Mouse (Mus musculus) embryonic facial prominence, embryonic 11.5 days (tissue): ENCODE measurements at regions not wholly inside any gene's neighbourhood (a gene's known extent, or its start where the extent isn't known, plus 50 kb on each side); places are given as distances from the start of the nearest gene placed in this dataset.

Source experiments
- ATAC-seq: fragments of 200-750 bp; cut with Nextera tagmentation; replicated peaks from 2 replicates; pipeline ENCODE4 v1.8.0; 2017; ENCODE audit warnings: low read depth; ENCODE audit not compliant: insufficient number of reproducible peaks, low FRiP score, low TSS enrichment
- DNase-seq: peaks from one replicate; pipeline ENCODE4 v3.0.0-alpha.2; 2015; ENCODE audit warnings: low spot score
- H3K27ac ChIP-seq: fragments of 300-500 bp; sonication (generic); replicated peaks from 2 replicates; pipeline ENCODE4 v1.5.1; 2014; ENCODE audit warnings: mild to moderate bottlenecking, low read depth, low read length, control low read depth
- H3K27me3 ChIP-seq: fragments of 300-500 bp; sonication (generic); 2 replicates; pipeline ENCODE4 v1.6.1; 2014; ENCODE audit warnings: mild to moderate bottlenecking, low read length, moderate library complexity, mixed read lengths; ENCODE audit not compliant: control insufficient read depth, insufficient read depth
- H3K36me3 ChIP-seq: fragments of 300-500 bp; sonication (generic); replicated peaks from 2 replicates; pipeline ENCODE4 v1.6.1; 2014; ENCODE audit warnings: low read depth, mild to moderate bottlenecking, low read length, moderate library complexity, mixed read lengths; ENCODE audit not compliant: control insufficient read depth, insufficient read depth
- H3K4me1 ChIP-seq: fragments of 300-500 bp; sonication (generic); 2 replicates; pipeline ENCODE4 v1.6.1; 2014; ENCODE audit warnings: low read length, mixed read lengths; ENCODE audit not compliant: control insufficient read depth, insufficient read depth
- H3K4me2 ChIP-seq: fragments of 300-500 bp; sonication (generic); 2 replicates; pipeline ENCODE4 v1.6.1; 2014; ENCODE audit warnings: low read depth, mild to moderate bottlenecking, control low read depth, low read length, moderate library complexity
- H3K4me3 ChIP-seq: fragments of 300-500 bp; sonication (generic); 2 replicates; pipeline ENCODE4 v1.5.1; 2014; ENCODE audit warnings: low read depth, low read length, control low read depth
- H3K9ac ChIP-seq: fragments of 300-500 bp; sonication (generic); replicated peaks from 2 replicates; pipeline ENCODE4 v1.6.1; 2014; ENCODE audit warnings: mild to moderate bottlenecking, control low read depth, low read length
- H3K9me3 ChIP-seq: fragments of 300-500 bp; sonication (generic); replicated peaks from 2 replicates; pipeline ENCODE4 v1.6.1; 2016; ENCODE audit warnings: mild to moderate bottlenecking, low read length, inconsistent platforms, mixed read lengths; ENCODE audit not compliant: control insufficient read depth
- WGBS: fragments of 180-500 bp; shearing (Covaris S2); extraction: QIAGEN DNeasy Blood & Tissue Kit; methylation state at CpG from one replicate; pipeline ENCODE4 v1.1.7; 2014; 5-methylcytosine and 5-hydroxymethylcytosine counted together

DNA sequence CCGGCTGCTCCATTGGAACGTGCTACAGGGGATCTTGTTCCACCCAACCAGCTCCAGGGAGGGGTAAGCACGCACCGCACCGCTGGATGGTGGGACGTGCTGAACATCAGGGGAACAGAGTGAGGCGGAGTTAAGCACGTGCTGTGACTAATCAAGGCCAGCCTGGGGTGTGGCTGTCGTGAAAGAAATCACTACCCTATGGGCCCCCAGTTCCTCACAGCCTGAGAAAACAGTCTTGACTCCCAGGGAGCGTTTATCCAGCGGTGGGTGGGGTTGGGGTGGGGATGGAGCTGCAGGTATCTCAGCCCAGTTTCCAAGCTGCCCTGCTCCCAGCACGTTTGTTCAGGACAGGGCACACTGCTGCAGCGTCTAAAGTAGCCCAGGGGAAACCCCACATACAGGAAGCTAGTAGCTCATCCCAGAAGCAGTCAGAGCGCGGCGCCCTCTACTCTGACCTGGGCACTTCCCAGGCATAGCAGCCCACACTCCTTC is 113.4 kb upstream of the Egln3 start:
- H3K36me3 ChIP-seq: no peaks in the 10 kb centered on the region
- peak overlapping the region; percentile 37; the same call in 1 of the 2 replicates for H3K9ac ChIP-seq
- no peak overlapping the region for H3K27ac ChIP-seq
- DNase-seq (peak; percentile 78), ATAC-seq (peak; percentile 82)
- no peaks in the 10 kb centered on the region; the same call in 1 of the 2 replicates for H3K4me1 ChIP-seq
- H3K9me3 ChIP-seq: no peaks in the 10 kb centered on the region
- H3K27me3 ChIP-seq: no peaks in the 10 kb centered on the region
- peak overlapping the region; percentile 15; the same call in 1 of the 2 replicates for H3K4me3 ChIP-seq
- WGBS: under 1% methylated on average over 16 of the region's 16 CpGs
- peak overlapping the region; percentile 52 for H3K4me2 ChIP-seq

DNA sequence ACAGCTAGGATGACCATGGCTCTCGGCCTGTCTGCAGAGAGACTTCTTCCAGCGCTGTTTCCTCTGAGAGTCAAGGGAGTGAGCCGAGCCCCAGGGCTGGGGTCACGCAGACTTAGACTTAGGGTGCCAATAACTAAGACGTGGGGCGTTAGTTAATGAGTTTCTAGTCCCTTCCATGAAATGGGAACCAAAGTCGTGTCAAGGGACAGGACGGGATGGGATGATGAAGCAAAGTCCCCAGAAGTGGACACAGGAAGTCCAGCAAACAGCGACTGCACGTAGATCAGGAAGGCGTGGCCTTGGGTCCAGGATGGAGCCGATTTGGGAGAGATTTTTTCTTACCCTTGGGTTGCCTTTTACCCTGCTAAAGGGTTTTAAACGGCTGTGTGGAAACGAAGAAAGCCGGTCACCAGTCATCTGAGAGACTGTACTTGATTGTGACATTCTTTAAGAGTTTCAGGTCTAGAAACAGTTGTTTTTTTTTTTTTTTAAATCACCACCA is 112.5 kb upstream of the Egln3 start:
- Histone ChIP-seq H3K9me3 (no peaks in the 10 kb centered on the region), H3K27me3 (no peaks in the 10 kb centered on the region), H3K27ac (no peak overlapping the region), H3K4me1 (no peaks in the 10 kb centered on the region; the same call in 1 of the 2 replicates), H3K4me3 (no peak overlapping the region), H3K4me2 (no peak overlapping the region), H3K36me3 (no peaks in the 10 kb centered on the region), H3K9ac (no peak overlapping the region)
- ATAC-seq (no peak), DNase-seq (no peak)
- WGBS: 38% methylated on average over 15 of the region's 15 CpGs

DNA sequence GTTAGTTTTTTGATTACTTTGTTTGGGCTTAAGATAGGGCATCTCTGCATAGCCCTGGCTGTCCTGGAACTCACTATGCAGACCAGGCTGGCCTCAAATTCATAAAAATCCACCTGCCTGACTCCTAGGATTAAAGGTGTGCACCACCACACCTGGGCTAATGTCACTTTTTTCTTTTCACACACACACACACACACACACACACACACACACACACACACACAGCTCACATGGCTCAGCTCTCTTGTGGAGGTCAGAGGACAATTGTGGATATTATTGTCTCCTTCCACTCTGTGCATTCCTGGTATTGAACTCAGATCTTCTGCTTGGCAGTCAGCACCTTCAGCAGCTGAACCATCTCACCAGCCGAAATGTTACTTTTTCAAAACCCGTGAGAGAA is 110.5 kb upstream of the Egln3 start:
- Histone ChIP-seq H3K27ac (no peak overlapping the region), H3K36me3 (no peaks in the 10 kb centered on the region), H3K4me1 (no peaks in the 10 kb centered on the region; the same call in 1 of the 2 replicates), H3K9ac (no peak overlapping the region), H3K4me3 (no peak overlapping the region), H3K4me2 (no peak overlapping the region), H3K27me3 (no peaks in the 10 kb centered on the region), H3K9me3 (no peaks in the 10 kb centered on the region)
- WGBS: 73% methylated on average over 2 of the region's 2 CpGs
- ATAC-seq (no peak), DNase-seq (no peak)

DNA sequence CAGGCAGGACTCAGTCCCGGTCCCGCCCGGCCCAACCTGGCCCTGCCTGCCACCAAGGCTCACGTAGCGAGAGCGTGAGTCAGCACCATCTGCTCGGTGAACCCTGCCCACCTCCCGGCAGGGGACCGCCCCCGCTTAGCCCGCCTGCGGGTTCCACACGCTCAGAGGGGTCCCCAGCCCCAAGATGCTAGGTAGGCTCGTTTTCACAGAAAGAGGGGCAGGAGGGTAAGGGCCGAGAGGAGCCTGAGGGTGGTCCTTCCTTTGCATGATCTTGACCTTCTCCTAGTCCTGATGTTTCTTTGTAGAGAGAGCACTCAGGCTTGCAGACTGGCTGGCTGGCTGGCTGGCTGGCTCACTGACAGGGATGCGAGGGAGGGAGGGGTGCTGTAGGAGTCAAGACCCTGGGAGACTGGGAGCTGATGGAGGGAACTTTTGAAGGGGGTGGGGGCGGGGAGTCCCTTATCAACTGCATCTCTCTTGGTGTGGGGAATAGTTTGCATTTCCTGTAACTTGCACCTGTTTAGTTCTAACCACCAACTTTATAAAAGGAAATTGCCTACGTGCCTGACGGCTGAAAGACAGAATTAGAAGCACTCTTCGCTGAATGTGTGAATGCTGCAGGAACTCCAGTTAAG is 109.7 kb upstream of the Egln3 start:
- Histone ChIP-seq H3K36me3 (no peaks in the 10 kb centered on the region), H3K27ac (no peak overlapping the region), H3K27me3 (no peaks in the 10 kb centered on the region), H3K9ac (peak overlapping the region; percentile 53), H3K4me3 (peak overlapping the region; percentile 26), H3K4me2 (peak overlapping the region; percentile 79), H3K9me3 (no peaks in the 10 kb centered on the region), H3K4me1 (no peaks in the 10 kb centered on the region; the same call in 1 of the 2 replicates)
- 0% methylated on average over 20 of the region's 20 CpGs for WGBS
- peak; percentile 66 for DNase-seq
- ATAC-seq: peak; percentile 72

DNA sequence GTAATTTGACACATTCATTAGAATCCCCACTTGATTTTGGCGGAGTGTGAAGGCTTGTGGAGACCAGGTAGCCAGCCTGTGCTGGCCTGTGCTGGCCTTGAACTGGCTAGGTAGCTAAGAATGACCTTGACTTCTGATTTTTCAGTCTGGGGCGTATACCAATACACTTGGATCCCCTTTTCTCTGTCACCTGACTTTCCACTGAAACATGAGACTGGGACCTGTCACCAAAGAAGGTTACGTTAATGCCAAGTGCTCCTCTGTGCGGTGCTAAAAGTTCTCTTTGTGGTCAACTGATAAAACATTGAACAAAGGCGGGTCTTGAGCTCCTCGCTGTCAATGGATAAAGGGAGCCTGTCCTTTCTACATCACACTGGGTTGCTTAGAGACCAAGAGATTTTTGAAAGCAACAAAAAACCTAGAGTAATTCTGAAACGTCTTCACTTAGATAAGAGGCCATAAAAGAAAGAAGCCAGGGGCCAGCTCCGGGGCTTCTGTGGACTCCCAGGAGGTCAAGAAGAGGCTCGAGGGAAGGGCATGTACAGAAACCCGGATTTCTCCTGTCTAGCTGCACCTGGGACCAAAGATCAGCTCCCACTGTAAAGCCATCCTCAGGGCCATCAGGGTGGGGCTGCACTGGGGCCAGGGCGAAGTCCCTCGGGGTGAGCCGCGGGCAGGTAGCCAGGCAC is 109.0 kb upstream of the Egln3 start:
- Histone ChIP-seq H3K4me1 (no peaks in the 10 kb centered on the region; the same call in 1 of the 2 replicates), H3K4me3 (peak overlapping the region; percentile 26), H3K36me3 (no peaks in the 10 kb centered on the region), H3K9ac (peak overlapping the region; percentile 53), H3K4me2 (peak overlapping the region; percentile 79), H3K27me3 (no peaks in the 10 kb centered on the region), H3K9me3 (no peaks in the 10 kb centered on the region), H3K27ac (no peak overlapping the region)
- WGBS: 12% methylated on average over 14 of the region's 14 CpGs
- 0 out of 2 replicates have a peak, but pooled peaks have one; percentile 3 for ATAC-seq
- no peak for DNase-seq

DNA sequence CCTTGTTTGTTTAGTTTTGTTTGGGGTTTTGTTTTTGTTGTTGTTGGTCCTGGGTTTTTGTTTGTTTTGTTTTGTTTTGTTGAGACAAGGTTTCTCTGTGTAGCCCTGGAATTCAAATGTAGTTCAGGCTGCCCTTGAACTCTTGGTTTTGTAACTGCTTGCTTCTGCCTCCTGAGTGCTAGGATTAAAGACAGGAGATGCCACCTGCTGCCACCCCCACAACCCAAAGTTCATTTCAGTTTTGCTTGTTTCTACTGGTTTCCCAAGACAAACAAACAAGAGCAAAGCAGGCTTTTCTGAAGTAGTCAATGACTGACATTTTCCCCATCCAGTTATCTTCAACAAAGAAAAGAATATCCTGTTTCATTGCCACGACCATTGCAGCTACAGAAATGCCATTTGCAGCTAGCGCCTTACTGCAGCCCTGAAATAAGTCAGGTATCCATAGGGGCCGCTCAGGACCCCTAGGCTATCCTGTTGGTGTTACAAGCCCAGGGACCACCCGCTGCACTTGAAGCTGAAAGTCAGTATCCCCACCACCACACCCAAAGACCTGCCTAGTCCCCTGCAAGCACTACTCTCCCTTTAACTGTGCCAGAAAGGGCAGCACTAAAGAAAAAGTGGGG is 108.3 kb upstream of the Egln3 start:
- no peak for ATAC-seq
- Histone ChIP-seq H3K9me3 (no peaks in the 10 kb centered on the region), H3K4me2 (no peak overlapping the region), H3K36me3 (no peaks in the 10 kb centered on the region), H3K4me3 (no peak overlapping the region), H3K4me1 (no peaks in the 10 kb centered on the region), H3K27ac (no peak overlapping the region), H3K9ac (no peak overlapping the region), H3K27me3 (no peaks in the 10 kb centered on the region)
- DNase-seq: no peak
- 31% methylated on average over 4 of the region's 4 CpGs for WGBS

DNA sequence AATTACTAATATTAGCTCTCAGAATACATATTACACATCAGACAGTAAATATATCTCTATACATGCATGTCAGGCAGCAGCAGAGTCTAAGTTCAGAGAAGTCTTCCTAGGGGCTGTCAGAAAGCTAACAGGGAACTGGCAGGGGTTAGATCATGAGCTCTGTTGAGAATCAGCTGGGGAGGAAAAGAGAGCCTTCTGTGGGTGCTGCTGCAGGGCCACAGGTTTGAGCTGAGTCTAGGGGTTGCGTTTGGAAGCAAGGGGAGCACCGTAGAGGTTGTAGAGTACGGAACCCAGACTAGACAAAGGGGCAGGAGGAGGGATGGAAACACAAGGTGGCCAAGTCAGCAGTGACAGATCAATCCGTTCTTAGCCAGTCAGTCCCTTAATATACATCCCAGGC is 106.2 kb upstream of the Egln3 start:
- 66% methylated on average over 4 of the region's 4 CpGs for WGBS
- ATAC-seq (no peak), DNase-seq (no peak)
- no peak overlapping the region for H3K4me3 ChIP-seq
- H3K27ac ChIP-seq: no peak overlapping the region
- no peak overlapping the region for H3K4me2 ChIP-seq
- H3K9me3 ChIP-seq: no peaks in the 10 kb centered on the region
- H3K4me1 ChIP-seq: no peaks in the 10 kb centered on the region
- H3K36me3 ChIP-seq: no peaks in the 10 kb centered on the region
- H3K27me3 ChIP-seq: no peaks in the 10 kb centered on the region
- H3K9ac ChIP-seq: no peak overlapping the region
